Mouse (Mus musculus): Measurements from ENCODE around the gene Ano8.
A peak's percentile ranks its signal among the peaks of the same experiment; 100 is the strongest.

The Ano8 gene

GRCm38 (mm10) chr8:71470913-71471255, 14.9 kb downstream of the Ano8 start:
- no peak for DNase-seq (ENCODE audit: low spot score in 2 of 2)

GRCm38 (mm10) chr8:71470146-71470912, 15.4 kb downstream of the Ano8 start:
- DNase-seq (ENCODE audit: low spot score in 2 of 2), result no peak

- DNase-seq (ENCODE audit: low spot score in 2 of 2), result no peak
Measured at GRCm38 (mm10) chr8:71469411-71469810, 16.4 kb downstream of the Ano8 start.

- peak; percentile 99 for DNase-seq (ENCODE audit: low spot score in 2 of 2)
Measured at GRCm38 (mm10) chr8:71468916-71469315, 16.8 kb downstream of the Ano8 start, which contains the start of gene Dda1. TSS of gene Dda1 (plus strand) at chr8:71469199.

- DNase-seq (ENCODE audit: low spot score in 2 of 2), result no peak
Measured at GRCm38 (mm10) chr8:71468001-71468400, 17.8 kb downstream of the Ano8 start.

GRCm38 (mm10) chr8:71467201-71467600, 18.6 kb downstream of the Ano8 start:
- no peak for DNase-seq (ENCODE audit: low spot score in 2 of 2)

- no peak for DNase-seq (ENCODE audit: low spot score in 2 of 2)
Measured at GRCm38 (mm10) chr8:71466198-71466597, 19.6 kb downstream of the Ano8 start.

- no peak for DNase-seq (ENCODE audit: low spot score in 2 of 2)
Measured at GRCm38 (mm10) chr8:71465733-71466132, 20.0 kb downstream of the Ano8 start.

GRCm38 (mm10) chr8:71464513-71465500, 21.0 kb downstream of the Ano8 start, which contains the start of gene Mrpl34:
TSS of gene Mrpl34 (plus strand) at chr8:71464959.
- DNase-seq (ENCODE audit: low spot score in 2 of 2), result peak; percentile 99

- DNase-seq (ENCODE audit: low spot score in 2 of 2), result peak; percentile 98
Measured at GRCm38 (mm10) chr8:71463188-71464033, 22.4 kb downstream of the Ano8 start, which contains the start of gene Abhd8. TSS of gene Abhd8 (minus strand) at chr8:71463655.

- DNase-seq (ENCODE audit: low spot score in 2 of 2), result peak in 1 of 2 experiments; percentile 58
Measured at GRCm38 (mm10) chr8:71462786-71463185, 23.0 kb downstream of the Ano8 start.

- peak in 1 of 2 experiments; percentile 0 for DNase-seq (ENCODE audit: low spot score in 2 of 2)
Measured at GRCm38 (mm10) chr8:71462191-71462590, 23.6 kb downstream of the Ano8 start.

- DNase-seq (ENCODE audit: low spot score in 2 of 2), result no peak
Measured at GRCm38 (mm10) chr8:71461152-71461840, 24.5 kb downstream of the Ano8 start.

- no peak for DNase-seq (ENCODE audit: low spot score in 2 of 2)
Measured at GRCm38 (mm10) chr8:71460716-71461115, 25.0 kb downstream of the Ano8 start.

GRCm38 (mm10) chr8:71457659-71458270, 28.0 kb downstream of the Ano8 start:
- no peak for DNase-seq (ENCODE audit: low spot score in 2 of 2)

GRCm38 (mm10) chr8:71456906-71457305, 28.9 kb downstream of the Ano8 start:
- no peak for DNase-seq (ENCODE audit: low spot score in 2 of 2)

GRCm38 (mm10) chr8:71454668-71455067, 31.1 kb downstream of the Ano8 start:
- no peak for DNase-seq (ENCODE audit: low spot score in 2 of 2)

- DNase-seq (ENCODE audit: low spot score in 2 of 2), result no peak
Measured at GRCm38 (mm10) chr8:71452669-71453068, 33.1 kb downstream of the Ano8 start.

GRCm38 (mm10) chr8:71451777-71452176, 34.0 kb downstream of the Ano8 start:
- DNase-seq (ENCODE audit: low spot score in 2 of 2), result no peak

- no peak for DNase-seq (ENCODE audit: low spot score in 2 of 2)
Measured at GRCm38 (mm10) chr8:71451337-71451736, 34.4 kb downstream of the Ano8 start.

All from right cerebral cortex, postnatal 36 days (tissue).